Mouse (Mus musculus) hindbrain, embryonic 16.5 days (tissue): ENCODE results near the gene Vars2. TPM values are rescaled to one million over a fixed set of nuclear protein-coding genes. Genes with fewer than 3 reads are reported as not detected.

Experiments used
- ATAC-seq: fragments of 200-750 bp; cut with Nextera tagmentation; 2 replicates; pipeline ENCODE4 v1.8.0; 2017; ENCODE audit warnings: moderate TSS enrichment, moderate library complexity
- H3K27ac ChIP-seq: fragments of 300-500 bp; sonication (generic); 2 replicates; pipeline ENCODE4 v1.5.1; 2014; ENCODE audit warnings: low read depth, mild to moderate bottlenecking, control low read depth, low read length, moderate library complexity
- H3K27me3 ChIP-seq: fragments of 300-500 bp; sonication (generic); replicated peaks from 2 replicates; pipeline ENCODE4 v1.6.1; 2014; ENCODE audit warnings: low read length; ENCODE audit not compliant: control insufficient read depth, insufficient read depth
- H3K36me3 ChIP-seq: fragments of 300-500 bp; sonication (generic); 2 replicates; pipeline ENCODE4 v1.6.1; 2014; ENCODE audit warnings: mild to moderate bottlenecking, low read length, moderate library complexity, mixed read lengths; ENCODE audit not compliant: control insufficient read depth, insufficient read depth
- H3K4me1 ChIP-seq: fragments of 300-500 bp; sonication (generic); 2 replicates; pipeline ENCODE4 v1.6.1; 2014; ENCODE audit warnings: low read depth, low read length; ENCODE audit not compliant: control insufficient read depth, insufficient read depth
- H3K4me2 ChIP-seq: fragments of 300-500 bp; sonication (generic); 2 replicates; pipeline ENCODE4 v1.6.1; 2014; ENCODE audit warnings: mild to moderate bottlenecking, low read length, control low read depth, moderate library complexity
- H3K4me3 ChIP-seq: fragments of 300-500 bp; sonication (generic); 2 replicates; pipeline ENCODE4 v1.5.1; 2014; ENCODE audit warnings: mild to moderate bottlenecking, low read length, control low read depth, moderate library complexity
- H3K9ac ChIP-seq: fragments of 300-500 bp; sonication (generic); 2 replicates; pipeline ENCODE4 v1.6.1; 2014; ENCODE audit warnings: low read depth, mild to moderate bottlenecking, control low read depth, low read length, moderate library complexity
- H3K9me3 ChIP-seq: fragments of 300-500 bp; sonication (generic); 2 replicates; pipeline ENCODE4 v1.6.1; 2014; ENCODE audit warnings: mild to moderate bottlenecking, low read length, moderate library complexity; ENCODE audit not compliant: control insufficient read depth
- WGBS: fragments of 180-500 bp; shearing (Covaris S2); extraction: QIAGEN DNeasy Blood & Tissue Kit; methylation state at CpG from one replicate; pipeline ENCODE4 v1.1.7; 2014; 5-methylcytosine and 5-hydroxymethylcytosine counted together
- polyA plus RNA-seq: library from polyadenylated mRNA; unstranded; fragments of >200 nt; fragmentation: Nextera tagmentation; extraction: Ambion mirVana; gene quantifications from 2 replicates; pipeline ENCODE4 v1.2.1, GENCODE M21; 2015

Gene Vars2
- polyA plus RNA-seq, 1 experiment from 2014 or later, result 16.7 TPM

GRCm38 (mm10) chr17:35626537-35626936 is 40.9 kb downstream of the Vars2 start, which contains the start of gene Gm9573:
TSS of gene Gm9573 (minus strand) at chr17:35626637.
- no peak for ATAC-seq
- Histone ChIP-seq H3K9me3 (no peaks in the 10 kb centered on the region), H3K4me3 (no peak within 1 kb of the TSS), H3K4me1 (no peaks in the 10 kb centered on the region), H3K27me3 (no peaks in the 10 kb centered on the region), H3K4me2 (no peak within 1 kb of the TSS), H3K36me3 (no peaks in the 10 kb centered on the region), H3K9ac (no peak within 1 kb of the TSS), H3K27ac (no peak within 1 kb of the TSS)
- WGBS, result 90% methylated on average over 7 of the region's 7 CpGs

- Histone ChIP-seq H3K27me3 (no peaks in the 10 kb centered on the region), H3K4me1 (no peaks in the 10 kb centered on the region), H3K27ac (no peak overlapping the region), H3K4me2 (no peak overlapping the region), H3K9ac (no peak overlapping the region), H3K4me3 (no peak overlapping the region), H3K36me3 (no peaks in the 10 kb centered on the region), H3K9me3 (no peaks in the 10 kb centered on the region)
- no peak for ATAC-seq
- WGBS, result 81% methylated on average over 4 of the region's 4 CpGs
Observed at GRCm38 (mm10) chr17:35617127-35617526, 50.3 kb downstream of the Vars2 start.

Other genes starting within 250 kb of the Vars2 start
- 1.1 and 1.2 TPM in 2 replicates for gene H2-Q6, start 242.7 kb downstream of the Vars2 start, polyA plus RNA-seq
- 4.3 and 4.8 TPM in 2 replicates for gene H2-Q7, start 228.4 kb downstream of the Vars2 start, polyA plus RNA-seq
- 0.11 and 0.21 TPM in 2 replicates for gene H2-Q10, start 197.5 kb downstream of the Vars2 start, polyA plus RNA-seq
- not detected in 2 replicates for gene Pou5f1, start 161.6 kb downstream of the Vars2 start, polyA plus RNA-seq
- gene Tcf19, start 150.8 kb downstream of the Vars2 start, polyA plus RNA-seq, result 16.4 and 21.2 TPM in 2 replicates
- gene Cchcr1, start 150.5 kb downstream of the Vars2 start, polyA plus RNA-seq, result 5.8 and 6.3 TPM in 2 replicates
- gene Psors1c2, start 134.4 kb downstream of the Vars2 start, polyA plus RNA-seq, result 0.94 and 1.1 TPM in 2 replicates
- 0.19 and 0.28 TPM in 2 replicates for gene Cdsn, start 115.5 kb downstream of the Vars2 start, polyA plus RNA-seq
- gene 2300002M23Rik, start 100.1 kb downstream of the Vars2 start, polyA plus RNA-seq, result 0.11 and 0.12 TPM in 2 replicates
- not detected in 2 replicates for gene Sfta2, start 66.0 kb downstream of the Vars2 start, polyA plus RNA-seq
- not detected in 2 replicates for gene Gm9573, start 41.0 kb downstream of the Vars2 start, polyA plus RNA-seq
- not detected in 2 replicates for gene Mucl3, start 23.9 kb downstream of the Vars2 start, polyA plus RNA-seq
- gene Gtf2h4, start 6.1 kb upstream of the Vars2 start, polyA plus RNA-seq, result 27.8 and 28.1 TPM in 2 replicates
- gene Ddr1, start 37.0 kb upstream of the Vars2 start, polyA plus RNA-seq, result 87.1 and 106 TPM in 2 replicates
- gene Ier3, start 154.1 kb upstream of the Vars2 start, polyA plus RNA-seq, result 14.5 and 17.2 TPM in 2 replicates
- gene Flot1, start 155.6 kb upstream of the Vars2 start, polyA plus RNA-seq, result 131 and 150 TPM in 2 replicates
- 1,705 and 1,762 TPM in 2 replicates for gene Tubb5, start 170.7 kb upstream of the Vars2 start, polyA plus RNA-seq
- gene Mdc1, start 173.9 kb upstream of the Vars2 start, polyA plus RNA-seq, result 9.3 and 11.2 TPM in 2 replicates
- 20.8 and 22.3 TPM in 2 replicates for gene Nrm, start 193.7 kb upstream of the Vars2 start, polyA plus RNA-seq
- 18.9 and 24.4 TPM in 2 replicates for gene Ppp1r18, start 198.0 kb upstream of the Vars2 start, polyA plus RNA-seq
- gene Dhx16, start 212.2 kb upstream of the Vars2 start, polyA plus RNA-seq, result 25.0 and 33.3 TPM in 2 replicates
- 67.4 and 77.4 TPM in 2 replicates for gene 2310061I04Rik, start 229.8 kb upstream of the Vars2 start, polyA plus RNA-seq
- 287 and 393 TPM in 2 replicates for gene Atat1, start 242.5 kb upstream of the Vars2 start, polyA plus RNA-seq
- 59.6 and 67.4 TPM in 2 replicates for gene Mrps18b, start 248.8 kb upstream of the Vars2 start, polyA plus RNA-seq
- 32.7 and 40.2 TPM in 2 replicates for gene Ppp1r10, start 248.8 kb upstream of the Vars2 start, polyA plus RNA-seq